Mouse (Mus musculus): ENCODE data around the gene Dtx2. TPM values are rescaled to one million over a fixed set of nuclear protein-coding genes. Genes with fewer than 3 reads are reported as not detected.
A peak's percentile ranks its signal among the peaks of the same experiment; 100 is the strongest.

The Dtx2 gene
- polyA plus RNA-seq, 1 experiment from 2014 or later = 31.7 TPM

- no peaks in the 10 kb centered on the region for H3K27me3 ChIP-seq (replicated peaks)
- H3K9ac ChIP-seq = no peak overlapping the region
- no peak overlapping the region for H3K4me3 ChIP-seq
- WGBS = 91% methylated on average over 10 of the region's 10 CpGs
- no peak for ATAC-seq (ENCODE audit: low FRiP score, low read depth)
- no peaks in the 10 kb centered on the region for H3K9me3 ChIP-seq
- H3K27ac ChIP-seq = no peak overlapping the region
- peaks cover 40% of the 10 kb centered on the region for H3K36me3 ChIP-seq
- H3K4me1 ChIP-seq = peaks cover 3% of the 10 kb centered on the region; the same call in 1 of the 2 replicates
- H3K4me2 ChIP-seq (replicated peaks) = no peak overlapping the region
Observed at GRCm38 (mm10) chr5:136014877-136015276, 20.3 kb downstream of the Dtx2 start.

GRCm38 (mm10) chr5:136015586-136015985, 21.0 kb downstream of the Dtx2 start:
- Histone ChIP-seq H3K9me3 (no peaks in the 10 kb centered on the region), H3K4me3 (no peak overlapping the region), H3K4me2 (replicated peaks) (no peak overlapping the region), H3K27me3 (replicated peaks) (no peaks in the 10 kb centered on the region), H3K36me3 (peaks cover 37% of the 10 kb centered on the region), H3K4me1 (peaks cover 3% of the 10 kb centered on the region; the same call in 1 of the 2 replicates), H3K27ac (no peak overlapping the region), H3K9ac (no peak overlapping the region)
- WGBS = 90% methylated on average over 10 of the region's 10 CpGs
- ATAC-seq (ENCODE audit: low FRiP score, low read depth) = no peak

- 83% methylated on average over 10 of the region's 10 CpGs for WGBS
- ATAC-seq (ENCODE audit: low FRiP score, low read depth) = no peak
- no peaks in the 10 kb centered on the region for H3K9me3 ChIP-seq
- H3K27me3 ChIP-seq (replicated peaks) = no peaks in the 10 kb centered on the region
- no peak overlapping the region for H3K4me2 ChIP-seq (replicated peaks)
- 0 out of 2 replicates have a peak overlapping the region, but pooled peaks have one; percentile 17 for H3K9ac ChIP-seq
- no peak overlapping the region for H3K27ac ChIP-seq
- peaks cover 32% of the 10 kb centered on the region for H3K36me3 ChIP-seq
- peaks cover 3% of the 10 kb centered on the region; the same call in 1 of the 2 replicates for H3K4me1 ChIP-seq
- no peak overlapping the region for H3K4me3 ChIP-seq
Observed at GRCm38 (mm10) chr5:136016014-136016876, 21.6 kb downstream of the Dtx2 start.

GRCm38 (mm10) chr5:136017262-136017661, 22.7 kb downstream of the Dtx2 start:
- peaks cover 3% of the 10 kb centered on the region; the same call in 1 of the 2 replicates for H3K4me1 ChIP-seq
- no peak overlapping the region for H3K4me3 ChIP-seq
- H3K4me2 ChIP-seq (replicated peaks) = no peak overlapping the region
- H3K27ac ChIP-seq = no peak overlapping the region
- H3K27me3 ChIP-seq (replicated peaks) = no peaks in the 10 kb centered on the region
- H3K9ac ChIP-seq = no peak overlapping the region
- H3K9me3 ChIP-seq = no peaks in the 10 kb centered on the region
- ATAC-seq (ENCODE audit: low FRiP score, low read depth) = no peak
- WGBS = 91% methylated on average over 6 of the region's 6 CpGs
- H3K36me3 ChIP-seq = peaks cover 22% of the 10 kb centered on the region

- no peak overlapping the region for H3K9ac ChIP-seq
- ATAC-seq (ENCODE audit: low FRiP score, low read depth) = no peak
- H3K36me3 ChIP-seq = peaks cover 10% of the 10 kb centered on the region
- H3K27ac ChIP-seq = no peak overlapping the region
- H3K4me1 ChIP-seq = peaks cover 3% of the 10 kb centered on the region; the same call in 1 of the 2 replicates
- no peaks in the 10 kb centered on the region for H3K9me3 ChIP-seq
- WGBS = 87% methylated on average over 2 of the region's 2 CpGs
- no peak overlapping the region for H3K4me2 ChIP-seq (replicated peaks)
- no peak overlapping the region for H3K4me3 ChIP-seq
- H3K27me3 ChIP-seq (replicated peaks) = no peaks in the 10 kb centered on the region
Observed at GRCm38 (mm10) chr5:136018726-136019125, 24.1 kb downstream of the Dtx2 start.

- no peaks in the 10 kb centered on the region for H3K27me3 ChIP-seq (replicated peaks)
- 35% methylated on average over 1 of the region's 1 CpGs for WGBS
- no peak for ATAC-seq (ENCODE audit: low FRiP score, low read depth)
- H3K9me3 ChIP-seq = no peaks in the 10 kb centered on the region
- no peak overlapping the region for H3K4me2 ChIP-seq (replicated peaks)
- H3K4me1 ChIP-seq = peaks cover 3% of the 10 kb centered on the region; the same call in 1 of the 2 replicates
- peaks cover 9% of the 10 kb centered on the region for H3K36me3 ChIP-seq
- H3K27ac ChIP-seq = no peak overlapping the region
- no peak overlapping the region for H3K4me3 ChIP-seq
- no peak overlapping the region for H3K9ac ChIP-seq
Observed at GRCm38 (mm10) chr5:136019907-136020306, 25.3 kb downstream of the Dtx2 start.

GRCm38 (mm10) chr5:136025712-136026111, 31.1 kb downstream of the Dtx2 start:
- WGBS = 77% methylated on average over 3 of the region's 3 CpGs
- no peak for ATAC-seq (ENCODE audit: low FRiP score, low read depth)
- Histone ChIP-seq H3K4me2 (replicated peaks) (no peak overlapping the region), H3K4me3 (no peak overlapping the region), H3K9ac (no peak overlapping the region), H3K9me3 (no peaks in the 10 kb centered on the region), H3K4me1 (no peaks in the 10 kb centered on the region), H3K36me3 (peaks cover 46% of the 10 kb centered on the region), H3K27ac (no peak overlapping the region), H3K27me3 (replicated peaks) (no peaks in the 10 kb centered on the region)

GRCm38 (mm10) chr5:136026859-136027258, 32.3 kb downstream of the Dtx2 start:
- H3K27ac ChIP-seq = no peak overlapping the region
- ATAC-seq (ENCODE audit: low FRiP score, low read depth) = no peak
- H3K9ac ChIP-seq = no peak overlapping the region
- no peaks in the 10 kb centered on the region for H3K9me3 ChIP-seq
- no peaks in the 10 kb centered on the region for H3K4me1 ChIP-seq
- H3K36me3 ChIP-seq = peaks cover 57% of the 10 kb centered on the region
- H3K4me3 ChIP-seq = no peak overlapping the region
- no peaks in the 10 kb centered on the region for H3K27me3 ChIP-seq (replicated peaks)
- H3K4me2 ChIP-seq (replicated peaks) = no peak overlapping the region
- 90% methylated on average over 9 of the region's 9 CpGs for WGBS

GRCm38 (mm10) chr5:136027612-136028311, 33.2 kb downstream of the Dtx2 start:
- Histone ChIP-seq H3K9ac (no peak overlapping the region), H3K4me3 (no peak overlapping the region), H3K4me1 (no peaks in the 10 kb centered on the region), H3K36me3 (peaks cover 66% of the 10 kb centered on the region), H3K27ac (no peak overlapping the region), H3K4me2 (replicated peaks) (no peak overlapping the region), H3K9me3 (no peaks in the 10 kb centered on the region), H3K27me3 (replicated peaks) (no peaks in the 10 kb centered on the region)
- WGBS = 78% methylated on average over 11 of the region's 11 CpGs
- ATAC-seq (ENCODE audit: low FRiP score, low read depth) = no peak

- Histone ChIP-seq H3K27ac (no peak overlapping the region), H3K4me1 (no peaks in the 10 kb centered on the region)
Observed at GRCm38 (mm10) chr5:136034868-136035267, 40.3 kb downstream of the Dtx2 start.

GRCm38 (mm10) chr5:136035285-136035684, 40.7 kb downstream of the Dtx2 start:
- H3K36me3 ChIP-seq = peaks cover 26% of the 10 kb centered on the region
- H3K27me3 ChIP-seq (replicated peaks) = no peaks in the 10 kb centered on the region
- no peak overlapping the region for H3K27ac ChIP-seq
- ATAC-seq (ENCODE audit: low FRiP score, low read depth) = no peak
- H3K4me1 ChIP-seq = no peaks in the 10 kb centered on the region
- no peak overlapping the region for H3K4me3 ChIP-seq
- 86% methylated on average over 1 of the region's 1 CpGs for WGBS
- H3K9me3 ChIP-seq = peaks cover 3% of the 10 kb centered on the region; the same call in 1 of the 2 replicates
- H3K4me2 ChIP-seq (replicated peaks) = no peak overlapping the region
- no peak overlapping the region for H3K9ac ChIP-seq

More at GRCm38 (mm10) chr5:136034868-136035267, 40.3 kb downstream of the Dtx2 start:
- Histone ChIP-seq H3K27me3 (replicated peaks) (no peaks in the 10 kb centered on the region), H3K9ac (no peak overlapping the region), H3K9me3 (peaks cover 3% of the 10 kb centered on the region; the same call in 1 of the 2 replicates), H3K4me3 (no peak overlapping the region), H3K4me2 (replicated peaks) (no peak overlapping the region), H3K36me3 (peaks cover 31% of the 10 kb centered on the region)
- no peak for ATAC-seq (ENCODE audit: low FRiP score, low read depth)
- WGBS = 86% methylated on average over 4 of the region's 4 CpGs

GRCm38 (mm10) chr5:136036667-136037066, 42.1 kb downstream of the Dtx2 start:
- Histone ChIP-seq H3K4me1 (no peaks in the 10 kb centered on the region), H3K4me3 (no peak overlapping the region), H3K9ac (no peak overlapping the region), H3K9me3 (peaks cover 3% of the 10 kb centered on the region; the same call in 1 of the 2 replicates), H3K27ac (no peak overlapping the region), H3K36me3 (peaks cover 13% of the 10 kb centered on the region), H3K4me2 (replicated peaks) (no peak overlapping the region), H3K27me3 (replicated peaks) (no peaks in the 10 kb centered on the region)
- ATAC-seq (ENCODE audit: low FRiP score, low read depth) = no peak
- WGBS = 82% methylated on average over 1 of the region's 1 CpGs
